Mouse (Mus musculus): ENCODE results near the gene Kmt2e. TPM values are rescaled to one million over a fixed set of nuclear protein-coding genes. Genes with fewer than 3 reads are reported as not detected.

Kmt2e gene
- total and polyA plus RNA-seq, 3 experiments, result 16.2 to 75.6 (median 29.3) TPM

- Histone ChIP-seq H3K4me3 (ENCODE audit: control insufficient read depth in 1 of 2, insufficient read depth in 1 of 2, low read depth in 2 of 2, low read length in 2 of 2) (no peak overlapping the region), H3K36me3 (ENCODE audit: control insufficient read depth in 1 of 2, insufficient read depth in 2 of 2, low read length in 2 of 2) (peaks cover 0 to 75% of the 10 kb centered on the region in 2 experiments; a peak in 2 of 4 replicates), H3K27ac (ENCODE audit: control insufficient read depth, low read depth, low read length) (no peak overlapping the region), H3K9me3 (replicated peaks; ENCODE audit: insufficient read depth, low read length) (no peaks in the 10 kb centered on the region), H3K4me1 (ENCODE audit: control insufficient read depth in 1 of 2, insufficient read depth in 2 of 2, low read length in 2 of 2) (no peaks in the 10 kb centered on the region), H3K27me3 (ENCODE audit: control insufficient read depth in 1 of 2, insufficient read depth in 2 of 2, low read length in 2 of 2) (no peaks in the 10 kb centered on the region), H3K9ac (ENCODE audit: control insufficient read depth, low read depth, low read length, poor library complexity, severe bottlenecking) (no peak overlapping the region), H3K79me2 (ENCODE audit: control insufficient read depth, insufficient read depth, low read length, poor library complexity) (no peaks in the 10 kb centered on the region)
- no peak for DNase-seq (ENCODE audit: low read depth, low spot score)
- TF ChIP-seq KAT2A (conservative IDR thresholded peaks at IDR 0.05; ENCODE audit: low read depth, low read length), result no peak
- TF ChIP-seq MXI1 (IDR thresholded peaks at IDR 0.05; ENCODE audit: low read depth, low read length), result no peak
Measured at GRCm38 (mm10) chr5:23496933-23497332, 62.7 kb downstream of the Kmt2e start.

- H3K27me3 ChIP-seq (ENCODE audit: control insufficient read depth in 1 of 2, insufficient read depth in 2 of 2, low read length in 2 of 2), result no peaks in the 10 kb centered on the region
- H3K4me1 ChIP-seq (ENCODE audit: control insufficient read depth in 1 of 2, insufficient read depth in 2 of 2, low read length in 2 of 2), result no peaks in the 10 kb centered on the region
- peaks cover 0 to 70% of the 10 kb centered on the region in 2 experiments; a peak in 2 of 4 replicates for H3K36me3 ChIP-seq (ENCODE audit: control insufficient read depth in 1 of 2, insufficient read depth in 2 of 2, low read length in 2 of 2)
- H3K9ac ChIP-seq (ENCODE audit: control insufficient read depth, low read depth, low read length, poor library complexity, severe bottlenecking), result no peak overlapping the region
- H3K27ac ChIP-seq (ENCODE audit: control insufficient read depth, low read depth, low read length), result no peak overlapping the region
- no peak overlapping the region for H3K4me3 ChIP-seq (ENCODE audit: control insufficient read depth in 1 of 2, insufficient read depth in 1 of 2, low read depth in 2 of 2, low read length in 2 of 2)
- H3K79me2 ChIP-seq (ENCODE audit: control insufficient read depth, insufficient read depth, low read length, poor library complexity), result no peaks in the 10 kb centered on the region
- no peaks in the 10 kb centered on the region for H3K9me3 ChIP-seq (replicated peaks; ENCODE audit: insufficient read depth, low read length)
- no peak for TF ChIP-seq UBTF (IDR thresholded peaks at IDR 0.05; ENCODE audit: borderline replicate concordance, insufficient read depth, low read depth, low read length)
- TF ChIP-seq ZMIZ1 (IDR thresholded peaks at IDR 0.05; ENCODE audit: low read depth, low read length), result no peak
- TF ChIP-seq POLR2AphosphoS5 (IDR thresholded peaks at IDR 0.05; ENCODE audit: borderline replicate concordance, low read depth, low read length), result no peak
- no peak for TF ChIP-seq TAL1 (IDR thresholded peaks at IDR 0.05; ENCODE audit: low read length)
- TF ChIP-seq POLR2AphosphoS2 (IDR thresholded peaks at IDR 0.05; ENCODE audit: low read length), result no peak
- TF ChIP-seq ELF1 (IDR thresholded peaks at IDR 0.05; ENCODE audit: low read depth, low read length), result no peak
- no peak for DNase-seq (ENCODE audit: low read depth, low spot score)
Measured at GRCm38 (mm10) chr5:23497920-23498319, 63.7 kb downstream of the Kmt2e start.

GRCm38 (mm10) chr5:23499257-23499656 lies 65.0 kb downstream of the Kmt2e start:
- H3K27ac ChIP-seq (ENCODE audit: control insufficient read depth, low read depth, low read length), result no peak overlapping the region
- TF ChIP-seq SIN3A (IDR thresholded peaks at IDR 0.05; ENCODE audit: low read length) (no peak), TCF12 (IDR thresholded peaks at IDR 0.05; ENCODE audit: low read depth, low read length) (no peak), USF1 (IDR thresholded peaks at IDR 0.05; ENCODE audit: low read depth, low read length) (no peak), BHLHE40 (IDR thresholded peaks at IDR 0.05; ENCODE audit: borderline replicate concordance, low read depth, low read length) (no peak)
- H3K4me1 ChIP-seq (ENCODE audit: control insufficient read depth in 1 of 2, insufficient read depth in 2 of 2, low read length in 2 of 2), result no peaks in the 10 kb centered on the region
- DNase-seq (ENCODE audit: low read depth, low spot score), result no peak
- no peaks in the 10 kb centered on the region for H3K27me3 ChIP-seq (ENCODE audit: control insufficient read depth in 1 of 2, insufficient read depth in 2 of 2, low read length in 2 of 2)
- H3K9ac ChIP-seq (ENCODE audit: control insufficient read depth, low read depth, low read length, poor library complexity, severe bottlenecking), result no peak overlapping the region
- H3K9me3 ChIP-seq (replicated peaks; ENCODE audit: insufficient read depth, low read length), result no peaks in the 10 kb centered on the region
- H3K4me3 ChIP-seq (ENCODE audit: control insufficient read depth in 1 of 2, insufficient read depth in 1 of 2, low read depth in 2 of 2, low read length in 2 of 2), result no peak overlapping the region
- H3K79me2 ChIP-seq (ENCODE audit: control insufficient read depth, insufficient read depth, low read length, poor library complexity), result no peaks in the 10 kb centered on the region
- peaks cover 0 to 65% of the 10 kb centered on the region in 2 experiments; a peak in 2 of 4 replicates for H3K36me3 ChIP-seq (ENCODE audit: control insufficient read depth in 1 of 2, insufficient read depth in 2 of 2, low read length in 2 of 2)
